Mouse (Mus musculus) retina, embryonic 14.5 days (tissue): ENCODE data around the gene Calcoco2.
"Not testable (repeated sequence)": the region's sequence is repeated elsewhere in the genome, so short reads cannot be mapped to it uniquely, and the experiment has no call there.

Experiments used
- DNase-seq: peaks from one replicate; pipeline ENCODE4 v3.0.0-alpha.2; 2015; ENCODE audit warnings: low spot score

Calcoco2 gene

GRCm38 (mm10) chr11:96111751-96112150 lies at the start of gene Calcoco2:
Gene Calcoco2 (minus strand): TSS chr11:96111964.
- DNase-seq = no peak

GRCm38 (mm10) chr11:96147471-96147870 lies 35.7 kb upstream of the Calcoco2 start:
- DNase-seq = no peak

GRCm38 (mm10) chr11:96145622-96146270 lies 34.0 kb upstream of the Calcoco2 start:
- DNase-seq = peak; percentile 89

- DNase-seq = no peak
Observed at GRCm38 (mm10) chr11:96143766-96144165, 32.0 kb upstream of the Calcoco2 start.

GRCm38 (mm10) chr11:96140726-96141175 lies 29.0 kb upstream of the Calcoco2 start:
- DNase-seq = peak; percentile 40

GRCm38 (mm10) chr11:96135847-96136246 lies 24.1 kb upstream of the Calcoco2 start:
- DNase-seq = no peak

- DNase-seq = peak; percentile 84
Observed at GRCm38 (mm10) chr11:96133239-96133865, 21.6 kb upstream of the Calcoco2 start, which contains the start of gene Ttll6. Gene Ttll6 (plus strand): TSS chr11:96133786.

GRCm38 (mm10) chr11:96130606-96131005 lies 18.8 kb upstream of the Calcoco2 start:
- no peak for DNase-seq

GRCm38 (mm10) chr11:96124052-96124914 lies 12.5 kb upstream of the Calcoco2 start:
- peak; percentile 59 for DNase-seq

GRCm38 (mm10) chr11:96122806-96123205 lies 11.0 kb upstream of the Calcoco2 start:
- not testable (repeated sequence) for DNase-seq

- DNase-seq = no peak
Observed at GRCm38 (mm10) chr11:96119401-96119800, 7.6 kb upstream of the Calcoco2 start.

GRCm38 (mm10) chr11:96116925-96117324 lies 5.2 kb upstream of the Calcoco2 start:
- DNase-seq = not testable (repeated sequence)

- no peak for DNase-seq
Observed at GRCm38 (mm10) chr11:96116116-96116515, 4.4 kb upstream of the Calcoco2 start.

GRCm38 (mm10) chr11:96115416-96115815 lies 3.7 kb upstream of the Calcoco2 start:
- no peak for DNase-seq

GRCm38 (mm10) chr11:96114077-96114476 lies 2.3 kb upstream of the Calcoco2 start:
- DNase-seq = no peak

GRCm38 (mm10) chr11:96110950-96111349 lies 814 bp downstream of the Calcoco2 start:
- not testable (repeated sequence) for DNase-seq

- DNase-seq = no peak
Observed at GRCm38 (mm10) chr11:96108376-96108775, 3.4 kb downstream of the Calcoco2 start.

- peak; percentile 83 for DNase-seq
Observed at GRCm38 (mm10) chr11:96093361-96093760, 18.4 kb downstream of the Calcoco2 start.

GRCm38 (mm10) chr11:96092674-96093291 lies 19.0 kb downstream of the Calcoco2 start:
- DNase-seq = no peak

GRCm38 (mm10) chr11:96091073-96091472 lies 20.7 kb downstream of the Calcoco2 start:
- DNase-seq = peak; percentile 60

GRCm38 (mm10) chr11:96087981-96088380 lies 23.8 kb downstream of the Calcoco2 start:
- DNase-seq = no peak

- DNase-seq = no peak
Observed at GRCm38 (mm10) chr11:96082682-96083081, 29.1 kb downstream of the Calcoco2 start.
